Mouse (Mus musculus) liver, embryonic 11.5 days (tissue): ENCODE data around the gene Olfr368. TPM values are rescaled to one million over a fixed set of nuclear protein-coding genes. Genes with fewer than 3 reads are reported as not detected.

Source experiments
- ATAC-seq: fragments of 200-750 bp; cut with Nextera tagmentation; replicated peaks from 2 replicates; pipeline ENCODE4 v1.8.0; 2017; ENCODE audit warnings: moderate number of reproducible peaks, mild to moderate bottlenecking, moderate TSS enrichment, moderate library complexity; ENCODE audit not compliant: low FRiP score
- DNase-seq: peaks from one replicate; pipeline ENCODE4 v3.0.0-alpha.2; 2017; ENCODE audit warnings: low spot score
- H3K27ac ChIP-seq: fragments of 300-500 bp; sonication (generic); 2 replicates; pipeline ENCODE4 v1.5.1; 2014; ENCODE audit warnings: mild to moderate bottlenecking, low read depth, low read length, control low read depth
- H3K27me3 ChIP-seq: fragments of 300-500 bp; sonication (generic); replicated peaks from 2 replicates; pipeline ENCODE4 v1.6.1; 2014; ENCODE audit warnings: low read length, mixed read lengths; ENCODE audit not compliant: control insufficient read depth, insufficient read depth
- H3K36me3 ChIP-seq: fragments of 300-500 bp; sonication (generic); 2 replicates; pipeline ENCODE4 v1.6.1; 2014; ENCODE audit warnings: mild to moderate bottlenecking, low read length, moderate library complexity, mixed read lengths; ENCODE audit not compliant: control insufficient read depth, insufficient read depth
- H3K4me1 ChIP-seq: fragments of 300-500 bp; sonication (generic); replicated peaks from 2 replicates; pipeline ENCODE4 v1.6.1; 2014; ENCODE audit warnings: low read length, mixed read lengths; ENCODE audit not compliant: control insufficient read depth, insufficient read depth
- H3K4me2 ChIP-seq: fragments of 300-500 bp; sonication (generic); 2 replicates; pipeline ENCODE4 v1.6.1; 2014; ENCODE audit warnings: mild to moderate bottlenecking, control low read depth, moderate library complexity
- H3K4me3 ChIP-seq: fragments of 300-500 bp; sonication (generic); 2 replicates; pipeline ENCODE4 v1.5.1; 2014; ENCODE audit warnings: low read depth, low read length, control low read depth
- H3K9ac ChIP-seq: fragments of 300-500 bp; sonication (generic); 2 replicates; pipeline ENCODE4 v1.6.1; 2014; ENCODE audit warnings: low read depth, low read length, control low read depth
- H3K9me3 ChIP-seq: fragments of 300-500 bp; sonication (generic); 2 replicates; pipeline ENCODE4 v1.6.1; 2016; ENCODE audit warnings: low read length, inconsistent platforms, mixed read lengths; ENCODE audit not compliant: control insufficient read depth
- WGBS: fragments of 180-500 bp; shearing (Covaris S2); extraction: QIAGEN DNeasy Blood & Tissue Kit; methylation state at CpG from one replicate; pipeline ENCODE4 v1.1.7; 2014; 5-methylcytosine and 5-hydroxymethylcytosine counted together
- polyA plus RNA-seq: library from polyadenylated mRNA; unstranded; fragments of >200 nt; fragmentation: Nextera tagmentation; extraction: Ambion mirVana; gene quantifications from 2 replicates; pipeline ENCODE4 v1.2.1, GENCODE M21; 2014

The Olfr368 gene
- polyA plus RNA-seq, result not detected in 2 replicates

DNA sequence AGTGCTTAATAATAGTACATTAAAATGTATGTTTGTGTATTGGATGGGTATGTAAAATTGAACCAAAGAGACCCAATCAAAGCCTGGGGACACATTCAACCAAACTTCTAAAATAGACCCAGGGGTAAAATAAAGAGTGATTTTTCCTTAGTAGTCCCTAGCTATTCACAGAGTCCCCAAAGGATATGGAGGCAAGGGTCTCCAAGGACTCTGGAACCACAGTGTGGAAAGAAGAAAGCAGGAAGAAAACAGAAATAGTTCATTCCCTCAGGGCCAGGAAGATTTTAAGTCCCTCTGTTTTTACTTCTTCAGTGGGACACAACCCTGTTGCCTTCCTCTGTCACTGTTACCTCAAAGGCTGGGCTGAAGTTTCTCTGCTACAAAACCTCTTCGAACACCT is at the start of gene Olfr368:
Gene Olfr368, plus strand, starts transcription at position 301 of the 400 bp plus-strand sequence.
- Histone ChIP-seq H3K4me1 (no peaks in the 10 kb centered on the region), H3K9me3 (no peaks in the 10 kb centered on the region), H3K9ac (no peak within 1 kb of the TSS), H3K27ac (no peak within 1 kb of the TSS), H3K36me3 (no peaks in the 10 kb centered on the region), H3K4me2 (no peak within 1 kb of the TSS), H3K4me3 (no peak within 1 kb of the TSS), H3K27me3 (no peaks in the 10 kb centered on the region)
- no peak for DNase-seq
- ATAC-seq, result no peak
- WGBS, result 78% methylated on average over 1 of the region's 1 CpGs

DNA sequence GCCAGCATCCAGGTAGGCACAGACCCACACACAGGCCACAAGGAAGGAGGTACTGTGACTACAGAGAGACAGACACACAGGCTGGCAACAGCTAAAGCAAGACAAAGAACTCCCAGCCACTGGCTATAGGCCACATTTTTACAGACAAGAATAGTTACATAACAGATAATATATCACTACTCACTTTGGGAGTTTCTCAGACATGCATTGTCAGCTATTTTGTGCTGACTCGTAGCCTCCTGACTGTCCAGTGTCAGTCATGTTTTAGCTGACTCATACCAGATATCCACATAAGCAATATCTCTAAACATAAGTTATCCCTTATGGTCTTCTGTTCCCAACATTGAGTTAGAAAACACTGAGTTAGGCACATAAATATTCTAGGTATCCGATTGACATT is 7.0 kb downstream of the Olfr368 start:
- Histone ChIP-seq H3K27me3 (no peaks in the 10 kb centered on the region), H3K27ac (no peak overlapping the region), H3K9me3 (no peaks in the 10 kb centered on the region), H3K9ac (no peak overlapping the region), H3K4me3 (no peak overlapping the region), H3K36me3 (no peaks in the 10 kb centered on the region), H3K4me1 (no peaks in the 10 kb centered on the region), H3K4me2 (no peak overlapping the region)
- DNase-seq, result no peak
- WGBS, result 72% methylated on average over 2 of the region's 2 CpGs
- ATAC-seq, result no peak

DNA sequence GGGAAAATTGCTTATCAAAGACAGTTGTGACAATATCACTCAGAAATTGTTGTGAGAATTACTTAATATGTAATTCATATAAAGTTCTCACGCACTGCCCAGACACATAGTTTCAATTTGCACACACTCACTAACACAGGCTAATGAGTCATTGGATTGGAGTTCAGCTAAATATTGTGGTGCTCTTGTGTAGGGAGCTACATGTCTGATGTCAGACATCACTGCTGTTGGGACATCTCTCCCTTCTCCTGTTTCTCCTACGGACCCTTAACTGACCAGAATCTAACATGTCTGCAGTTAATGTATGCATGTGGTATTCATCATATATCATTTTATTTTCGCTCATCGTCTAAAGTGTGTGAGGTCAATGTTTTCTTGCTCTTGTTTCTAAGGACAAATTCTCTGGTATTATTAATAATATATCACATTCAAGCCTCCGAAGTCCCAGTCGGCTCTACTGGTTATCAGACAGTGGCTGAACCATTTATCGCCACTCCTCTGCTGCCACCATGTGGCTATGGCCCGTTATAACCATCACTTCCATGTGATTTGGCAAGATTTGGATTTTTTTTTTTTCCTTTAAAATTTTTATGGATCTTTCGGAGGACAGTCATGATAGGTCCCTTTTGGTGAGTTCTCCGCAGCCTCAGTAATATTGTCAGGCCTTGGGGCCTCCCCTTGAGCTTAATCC is 12.3 kb downstream of the Olfr368 start:
- H3K9me3 ChIP-seq, result no peaks in the 10 kb centered on the region
- no peak overlapping the region for H3K4me2 ChIP-seq
- no peak for DNase-seq
- H3K4me3 ChIP-seq, result no peak overlapping the region
- no peak for ATAC-seq
- H3K4me1 ChIP-seq, result no peaks in the 10 kb centered on the region
- no peaks in the 10 kb centered on the region for H3K36me3 ChIP-seq
- H3K9ac ChIP-seq, result no peak overlapping the region
- 61% methylated on average over 10 of the region's 10 CpGs for WGBS
- no peaks in the 10 kb centered on the region for H3K27me3 ChIP-seq
- no peak overlapping the region for H3K27ac ChIP-seq

DNA sequence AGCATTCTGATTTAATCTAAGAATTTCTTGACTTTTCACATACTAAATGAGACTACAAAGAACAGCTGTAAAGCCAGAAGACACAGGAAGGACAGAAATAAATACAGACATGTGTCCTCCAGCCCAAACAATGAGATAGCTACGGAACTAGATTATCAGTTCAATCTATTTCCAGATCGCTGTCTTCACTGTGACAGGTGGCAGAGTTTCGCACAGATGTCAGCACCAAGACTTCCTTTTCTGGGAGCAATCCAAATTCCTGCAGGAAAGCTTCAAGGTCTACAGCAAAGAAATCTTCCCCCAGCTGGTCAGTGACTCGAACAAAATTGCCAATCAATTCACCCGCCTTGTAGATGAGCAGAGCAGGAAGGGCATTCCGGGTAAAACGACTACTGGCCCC is 25.4 kb downstream of the Olfr368 start:
- Histone ChIP-seq H3K9ac (no peak overlapping the region), H3K4me3 (no peak overlapping the region), H3K27ac (no peak overlapping the region), H3K36me3 (peaks cover 32% of the 10 kb centered on the region), H3K9me3 (no peaks in the 10 kb centered on the region), H3K4me2 (no peak overlapping the region), H3K27me3 (no peaks in the 10 kb centered on the region), H3K4me1 (no peaks in the 10 kb centered on the region)
- DNase-seq (no peak), ATAC-seq (no peak)
- whole genome bisulfite sequencing, result 88% methylated on average over 7 of the region's 7 CpGs

DNA sequence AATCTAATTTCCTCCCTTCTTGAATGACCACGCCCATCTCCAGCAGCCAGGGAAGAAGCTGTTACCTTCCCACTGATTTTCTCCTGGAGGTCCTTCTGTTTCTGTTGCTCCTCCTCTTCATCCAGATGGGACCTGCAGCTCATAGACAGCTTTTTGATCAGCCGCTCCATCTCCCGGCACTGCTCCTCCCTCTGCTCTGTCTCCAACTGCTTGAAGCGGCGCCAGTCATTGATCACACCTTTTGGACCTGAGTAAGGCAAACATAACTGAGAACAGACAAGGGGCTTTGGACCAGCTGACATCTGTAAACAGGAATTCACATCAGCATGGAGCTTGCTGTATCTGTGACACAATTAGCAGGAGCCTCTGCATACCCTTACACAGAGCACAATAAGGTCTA is 29.3 kb downstream of the Olfr368 start:
- ATAC-seq, result no peak
- Histone ChIP-seq H3K9ac (no peak overlapping the region), H3K9me3 (no peaks in the 10 kb centered on the region), H3K27me3 (no peaks in the 10 kb centered on the region), H3K27ac (no peak overlapping the region), H3K36me3 (peaks cover 34% of the 10 kb centered on the region), H3K4me1 (no peaks in the 10 kb centered on the region), H3K4me2 (no peak overlapping the region), H3K4me3 (no peak overlapping the region)
- 92% methylated on average over 5 of the region's 5 CpGs for WGBS
- no peak for DNase-seq

DNA sequence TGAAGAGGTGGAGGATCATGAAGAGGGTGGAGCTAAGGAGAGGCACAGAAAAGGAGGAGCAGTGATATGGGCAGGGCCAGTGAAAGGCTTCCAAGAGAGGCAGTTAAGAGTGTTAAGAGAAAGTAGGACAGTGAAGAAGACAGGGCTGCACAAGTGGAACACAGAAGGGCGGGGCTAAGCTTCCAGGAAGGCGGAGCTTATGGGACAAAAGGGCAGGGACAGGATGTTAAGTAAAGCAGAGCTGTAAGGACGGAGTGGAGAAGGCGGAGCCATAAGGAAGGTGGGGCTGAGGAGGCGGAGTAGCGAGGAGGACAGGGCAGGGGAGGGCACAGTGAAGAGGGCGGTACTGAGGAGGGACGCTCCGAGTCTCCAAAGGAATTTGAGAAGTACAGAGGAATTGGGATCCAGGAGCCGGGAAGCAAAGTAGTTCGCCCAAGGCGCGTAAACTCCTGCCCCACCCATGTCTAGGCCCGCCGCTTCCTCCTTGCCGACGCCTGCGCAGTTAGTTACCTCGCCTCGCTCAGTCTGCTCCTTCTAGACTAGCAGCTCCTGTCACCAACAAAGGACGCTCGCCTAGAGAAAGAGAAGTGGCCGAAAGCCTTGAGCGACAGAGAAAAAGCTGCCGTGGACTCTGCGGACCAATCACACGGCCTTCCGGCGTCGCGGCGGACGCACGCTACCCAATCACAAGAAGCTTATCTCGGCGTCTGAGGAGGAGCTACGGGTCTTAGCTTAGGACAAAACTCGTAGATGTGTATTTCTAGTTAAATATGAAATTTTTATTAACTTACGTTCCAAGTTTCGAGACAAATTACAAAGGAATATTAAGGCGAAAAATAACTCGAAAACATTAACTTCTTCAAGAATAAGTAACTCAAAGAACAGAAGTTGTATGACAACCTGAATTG is 32.6 kb downstream of the Olfr368 start, which contains the start of gene Pdcl:
Gene Pdcl, minus strand, starts transcription at position 700 of the 908 bp plus-strand sequence.
- peak within 1 kb of the TSS; percentile 99 for H3K27ac ChIP-seq
- no peaks in the 10 kb centered on the region for H3K4me1 ChIP-seq

DNA sequence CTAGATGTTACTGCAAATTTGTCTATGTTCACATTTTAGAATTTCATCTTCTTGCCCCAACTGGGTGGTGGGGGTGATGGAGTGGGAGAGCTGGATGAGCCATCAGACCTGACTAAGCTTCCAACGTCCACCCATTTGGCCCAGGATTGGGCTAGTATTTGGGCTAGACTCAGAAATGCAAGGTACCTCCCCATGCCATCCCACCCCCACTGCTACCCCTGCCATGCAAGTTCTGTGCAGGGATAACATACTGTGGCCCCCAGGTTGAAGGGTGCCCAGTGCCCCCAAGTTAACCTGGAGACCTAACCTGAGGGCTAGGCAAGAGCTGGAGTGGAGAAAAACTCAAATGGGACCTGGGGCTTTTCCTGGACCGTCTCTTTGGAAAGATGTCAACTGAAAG is 33.6 kb downstream of the Olfr368 start:
- Histone ChIP-seq H3K4me1 (no peaks in the 10 kb centered on the region), H3K9ac (no peak overlapping the region), H3K4me2 (peak overlapping the region; percentile 75), H3K27me3 (no peaks in the 10 kb centered on the region), H3K36me3 (peaks cover 7% of the 10 kb centered on the region), H3K4me3 (no peak overlapping the region), H3K9me3 (no peaks in the 10 kb centered on the region), H3K27ac (no peak overlapping the region)
- 96% methylated on average over 2 of the region's 2 CpGs for WGBS
- DNase-seq, result no peak
- ATAC-seq, result no peak

More for the DNA sequence above, 32.6 kb downstream of the Olfr368 start, which contains the start of gene Pdcl:
- Histone ChIP-seq H3K4me2 (peak within 1 kb of the TSS; percentile 75), H3K9ac (peak within 1 kb of the TSS; percentile 81), H3K9me3 (no peaks in the 10 kb centered on the region), H3K36me3 (peaks cover 8% of the 10 kb centered on the region), H3K4me3 (peak within 1 kb of the TSS; percentile 75), H3K27me3 (no peaks in the 10 kb centered on the region)
- ATAC-seq (peak; percentile 99), DNase-seq (peak; percentile 87)
- WGBS, result under 1% methylated on average over 42 of the region's 42 CpGs

DNA sequence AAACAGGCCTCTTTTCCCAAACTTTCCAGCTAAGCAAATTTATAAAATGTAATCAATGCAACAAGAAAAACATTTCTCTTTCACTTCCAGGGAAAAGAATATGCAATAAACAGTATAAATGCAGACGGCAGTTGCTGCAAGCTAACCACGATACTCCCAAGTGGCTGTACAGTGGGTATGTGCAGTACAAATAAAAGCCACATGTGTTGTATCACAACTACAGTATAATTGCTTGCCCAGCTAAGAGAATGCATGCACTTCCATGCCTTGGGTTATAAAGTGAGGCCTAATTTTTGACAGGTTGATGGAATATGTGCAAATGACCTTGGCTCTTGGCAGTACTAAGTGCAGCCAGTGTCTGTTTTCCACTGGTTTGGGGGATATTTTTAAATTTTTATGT is 44.3 kb downstream of the Olfr368 start:
- WGBS, result 86% methylated on average over 2 of the region's 2 CpGs
- no peaks in the 10 kb centered on the region for H3K27me3 ChIP-seq
- H3K36me3 ChIP-seq, result peaks cover 2% of the 10 kb centered on the region; the same call in 1 of the 2 replicates
- H3K4me2 ChIP-seq, result no peak overlapping the region
- H3K4me3 ChIP-seq, result no peak overlapping the region
- no peak for ATAC-seq
- H3K27ac ChIP-seq, result no peak overlapping the region
- DNase-seq, result no peak
- no peaks in the 10 kb centered on the region for H3K4me1 ChIP-seq
- no peaks in the 10 kb centered on the region for H3K9me3 ChIP-seq
- H3K9ac ChIP-seq, result no peak overlapping the region
